In genomic region chr12:82497866-82498631, GRCm38 (mm10) we compare ENCODE assay signal across 8 mouse cellular contexts.
A peak's percentile ranks its signal among the peaks of the same experiment; 100 is the strongest.
DNase-seq lines count a peak whose midpoint lies in the region; ATAC-seq and TF ChIP-seq lines count a peak whose summit lies in the region.

No protein-coding gene starts in this region.

- intact Hi-C loops in heart, postnatal 14 days (cut with DNase I), result loop anchor here (1.0 kb wide), 3 partner anchors 203 to 520 kb away; no protein-coding TSS in a partner anchor

- peak overlapping the region; percentile 43 for H3K9ac ChIP-seq in forebrain, embryonic 14.5 days (ENCODE audit: low read length)

- peak; percentile 48 for DNase-seq in ES-CJ7 (ENCODE audit: low read depth, low spot score)
- DNase-seq in cerebellum, adult 11 months, result peak; percentile 20
- peak; percentile 86 for DNase-seq in forebrain, embryonic 14.5 days (ENCODE audit: low spot score)
- DNase-seq in heart, postnatal 14 days, result peak; percentile 47 to 70
- DNase-seq in layer of hippocampus, adult 2 months (ENCODE audit: low spot score in 2 of 2), result peak; percentile 60 to 75
- DNase-seq in lung, postnatal 10 days, result peak; percentile 77
- peak; percentile 71 for DNase-seq in right cerebral cortex, postnatal 14 days
- no peak for DNase-seq in T-cell, adult 2 months (ENCODE audit: low spot score)

- WGBS in forebrain, embryonic 14.5 days, result 16% methylated on average over 11 of the region's 11 CpGs

- H3K4me3 ChIP-seq in forebrain, embryonic 14.5 days (ENCODE audit: low read depth, low read length), result peak overlapping the region; percentile 9
- peak overlapping the region; percentile 48 for H3K4me3 ChIP-seq in layer of hippocampus, adult 2 months

- no peaks in the 10 kb centered on the region for H3K36me3 ChIP-seq in forebrain, embryonic 14.5 days (ENCODE audit: control insufficient read depth, insufficient read depth, low read length)

- H3K4me2 ChIP-seq in forebrain, embryonic 14.5 days (ENCODE audit: low read length), result peak overlapping the region; percentile 42

- H3K4me1 ChIP-seq in forebrain, embryonic 14.5 days (ENCODE audit: control insufficient read depth, insufficient read depth, low read length), result no peaks in the 10 kb centered on the region

- peak; percentile 80 for TF ChIP-seq CTCF in layer of hippocampus, adult 2 months (conservative IDR thresholded peaks at IDR 0.05)

- H3K27ac ChIP-seq in forebrain, embryonic 14.5 days (ENCODE audit: low read depth, low read length), result no peak overlapping the region
- H3K27ac ChIP-seq in layer of hippocampus, adult 2 months, result no peak overlapping the region

- H3K9me3 ChIP-seq in forebrain, embryonic 14.5 days (replicated peaks; ENCODE audit: control insufficient read depth, low read length), result no peaks in the 10 kb centered on the region

- peak; percentile 86 for ATAC-seq in forebrain, embryonic 14.5 days

- no peaks in the 10 kb centered on the region for H3K27me3 ChIP-seq in forebrain, embryonic 14.5 days (replicated peaks; ENCODE audit: control insufficient read depth, insufficient read depth, low read length)
